Mouse (Mus musculus) hindbrain, embryonic 12.5 days (tissue): ENCODE data around the gene Gm49358. TPM values are rescaled to one million over a fixed set of nuclear protein-coding genes. Genes with fewer than 3 reads are reported as not detected.
A peak's percentile ranks its signal among the peaks of the same experiment; 100 is the strongest.

Experiments
- ATAC-seq: fragments of 200-750 bp; cut with Nextera tagmentation; 2 replicates; pipeline ENCODE4 v1.8.0; 2017; ENCODE audit warnings: moderate TSS enrichment; ENCODE audit not compliant: low FRiP score
- H3K27ac ChIP-seq: fragments of 300-500 bp; sonication (generic); 2 replicates; pipeline ENCODE4 v1.5.1; 2016; ENCODE audit warnings: mild to moderate bottlenecking
- H3K27me3 ChIP-seq: fragments of 300-500 bp; sonication (generic); 2 replicates; pipeline ENCODE4 v1.6.1; 2016; ENCODE audit warnings: mild to moderate bottlenecking
- H3K36me3 ChIP-seq: fragments of 300-500 bp; sonication (generic); 2 replicates; pipeline ENCODE4 v1.6.1; 2016; ENCODE audit warnings: mild to moderate bottlenecking
- H3K4me1 ChIP-seq: fragments of 300-500 bp; sonication (generic); 2 replicates; pipeline ENCODE4 v1.6.1; 2016
- H3K4me2 ChIP-seq: fragments of 300-500 bp; sonication (generic); replicated peaks from 2 replicates; pipeline ENCODE4 v1.6.1; 2016; ENCODE audit warnings: mild to moderate bottlenecking
- H3K4me3 ChIP-seq: fragments of 300-500 bp; sonication (generic); 2 replicates; pipeline ENCODE4 v1.5.1; 2016; ENCODE audit warnings: mild to moderate bottlenecking
- H3K9ac ChIP-seq: fragments of 300-500 bp; sonication (generic); 2 replicates; pipeline ENCODE4 v1.6.1; 2016; ENCODE audit warnings: mild to moderate bottlenecking, moderate library complexity
- H3K9me3 ChIP-seq: fragments of 300-500 bp; sonication (generic); replicated peaks from 2 replicates; pipeline ENCODE4 v1.6.1; 2016; ENCODE audit warnings: mild to moderate bottlenecking
- WGBS: fragments of 180-500 bp; shearing (Covaris S2); methylation state at CpG from one replicate; pipeline ENCODE4 v1.1.7; 2016; 5-methylcytosine and 5-hydroxymethylcytosine counted together
- polyA plus RNA-seq: library from polyadenylated mRNA; unstranded; fragments of >200 nt; fragmentation: Nextera tagmentation; extraction: Ambion mirVana; gene quantifications from 2 replicates; pipeline ENCODE4 v1.2.1, GENCODE M21; 2016

Gene Gm49358
- not detected in 2 replicates for polyA plus RNA-seq

DNA sequence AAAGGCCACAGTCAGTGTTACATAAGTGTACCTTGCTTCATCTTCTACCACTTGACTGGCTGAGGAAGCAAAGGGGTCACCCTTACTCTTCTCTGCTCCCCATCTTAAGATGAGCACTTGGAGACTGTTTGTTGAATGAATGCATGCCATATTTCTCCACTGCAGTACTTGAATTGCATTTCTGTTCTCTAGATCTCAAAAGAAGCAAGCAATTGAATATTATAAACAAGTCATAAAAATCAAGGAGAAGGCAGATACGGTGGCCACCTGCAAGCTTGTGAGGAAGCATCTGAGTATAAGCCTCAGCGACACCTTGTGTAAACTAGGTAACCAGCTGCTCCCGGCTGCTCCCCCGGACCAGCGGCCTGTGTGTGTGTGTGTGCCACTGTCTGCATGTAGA lies at the start of gene Gm49358:
Gene Gm49358, plus strand, starts transcription at position 301 of the 400 bp plus-strand sequence.
- 93% methylated on average over 5 of the region's 5 CpGs for WGBS

DNA sequence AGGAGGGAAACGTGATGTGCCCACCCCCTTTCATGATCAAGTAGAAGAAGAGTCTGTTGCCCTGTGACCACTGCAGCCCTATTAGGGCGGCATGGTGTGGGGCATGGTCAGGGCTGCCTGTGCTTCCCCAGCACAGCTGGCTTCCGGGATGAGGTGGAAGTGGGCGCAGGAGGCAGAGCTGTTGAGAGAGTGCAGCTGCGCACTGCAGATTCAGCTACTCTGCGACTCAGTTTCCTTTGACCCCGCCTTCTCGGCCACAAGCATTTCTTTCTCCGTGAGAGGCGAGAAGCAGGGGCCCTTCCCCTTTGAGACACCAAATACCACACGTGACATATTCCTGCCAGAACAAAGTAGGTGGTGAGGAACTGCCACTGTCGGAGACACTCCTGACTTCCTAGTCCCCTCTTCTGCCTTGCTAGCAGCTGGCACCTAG lies 36.2 kb upstream of the Gm49358 start:
- WGBS, result 7% methylated on average over 12 of the region's 12 CpGs
- H3K4me2 ChIP-seq, result peak overlapping the region; percentile 50
- no peaks in the 10 kb centered on the region for H3K36me3 ChIP-seq
- H3K4me1 ChIP-seq, result peaks cover 6% of the 10 kb centered on the region
- H3K9ac ChIP-seq, result peak overlapping the region; percentile 24
- no peaks in the 10 kb centered on the region for H3K9me3 ChIP-seq
- H3K4me3 ChIP-seq, result peak overlapping the region; percentile 23
- peak; percentile 69 for ATAC-seq
- H3K27ac ChIP-seq, result no peak overlapping the region
- no peaks in the 10 kb centered on the region for H3K27me3 ChIP-seq

More for the DNA sequence above, at the start of gene Gm49358:
- Histone ChIP-seq H3K9me3 (0 out of 2 replicates have a peak, but pooled peaks cover 4% of the 10 kb centered on the region), H3K27ac (no peak within 1 kb of the TSS), H3K4me3 (no peak within 1 kb of the TSS), H3K9ac (no peak within 1 kb of the TSS), H3K36me3 (no peaks in the 10 kb centered on the region), H3K27me3 (no peaks in the 10 kb centered on the region), H3K4me2 (no peak within 1 kb of the TSS), H3K4me1 (no peaks in the 10 kb centered on the region)
- ATAC-seq, result no peak

GRCm38 (mm10) chr10:86728176-86728575 lies 35.6 kb upstream of the Gm49358 start:
- H3K9me3 ChIP-seq, result no peaks in the 10 kb centered on the region
- H3K4me2 ChIP-seq, result peak overlapping the region; percentile 50
- H3K27me3 ChIP-seq, result no peaks in the 10 kb centered on the region
- 92% methylated on average over 3 of the region's 3 CpGs for WGBS
- no peak for ATAC-seq
- H3K27ac ChIP-seq, result no peak overlapping the region
- H3K9ac ChIP-seq, result no peak overlapping the region; the same call in 1 of the 2 replicates
- H3K4me3 ChIP-seq, result no peak overlapping the region
- H3K36me3 ChIP-seq, result no peaks in the 10 kb centered on the region
- peaks cover 6% of the 10 kb centered on the region for H3K4me1 ChIP-seq

DNA sequence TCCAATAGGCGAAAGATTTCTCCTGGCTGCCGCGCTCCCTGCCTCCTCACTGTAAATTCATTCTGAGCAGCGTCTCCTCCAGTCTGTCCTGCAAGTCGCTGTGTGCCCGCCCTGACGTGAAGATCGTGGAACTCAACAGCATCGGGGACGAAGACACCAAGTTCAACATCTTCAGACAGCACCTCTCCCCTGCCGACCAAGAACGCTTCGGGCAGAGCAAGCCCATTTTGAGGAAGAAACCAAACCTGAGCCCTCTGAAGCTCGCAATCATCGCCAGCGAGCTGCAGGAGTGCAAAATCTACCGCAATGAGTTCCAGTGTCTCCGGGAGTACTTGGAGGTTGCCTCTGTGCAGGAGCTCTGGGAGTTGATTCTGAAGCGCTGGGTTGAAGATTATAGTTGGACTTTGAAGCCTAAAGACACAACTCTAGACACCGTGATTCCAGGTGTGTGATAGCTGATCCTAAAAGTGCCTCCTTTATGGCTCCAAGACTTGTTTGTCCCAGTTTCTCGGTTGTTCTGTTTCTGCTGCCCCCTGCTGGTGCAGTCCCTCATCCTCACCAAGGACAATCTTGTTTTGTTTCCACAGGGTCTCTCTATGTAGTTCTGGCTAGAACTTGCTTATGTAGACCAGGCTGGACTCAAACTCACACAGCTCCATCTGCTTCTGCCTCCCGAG lies 32.8 kb upstream of the Gm49358 start:
- H3K9ac ChIP-seq, result peak overlapping the region; percentile 55; the same call in 1 of the 2 replicates
- 15% methylated on average over 22 of the region's 22 CpGs for WGBS
- H3K4me1 ChIP-seq, result peaks cover 6% of the 10 kb centered on the region
- H3K9me3 ChIP-seq, result no peaks in the 10 kb centered on the region
- no peaks in the 10 kb centered on the region for H3K36me3 ChIP-seq
- peak overlapping the region; percentile 37 for H3K4me3 ChIP-seq
- H3K27ac ChIP-seq, result no peak overlapping the region
- ATAC-seq, result 0 out of 2 replicates have a peak, but pooled peaks have one; percentile 23
- H3K27me3 ChIP-seq, result no peaks in the 10 kb centered on the region
- H3K4me2 ChIP-seq, result peak overlapping the region; percentile 57

- Histone ChIP-seq H3K27me3 (no peaks in the 10 kb centered on the region), H3K36me3 (no peaks in the 10 kb centered on the region), H3K4me3 (no peak overlapping the region), H3K4me1 (peaks cover 6% of the 10 kb centered on the region), H3K27ac (no peak overlapping the region), H3K9ac (no peak overlapping the region), H3K9me3 (no peaks in the 10 kb centered on the region), H3K4me2 (no peak overlapping the region)
- 61% methylated on average over 2 of the region's 2 CpGs for WGBS
- ATAC-seq, result no peak
These were observed 32.3 kb upstream of the Gm49358 start for GRCm38 (mm10) chr10:86731500-86731863.

DNA sequence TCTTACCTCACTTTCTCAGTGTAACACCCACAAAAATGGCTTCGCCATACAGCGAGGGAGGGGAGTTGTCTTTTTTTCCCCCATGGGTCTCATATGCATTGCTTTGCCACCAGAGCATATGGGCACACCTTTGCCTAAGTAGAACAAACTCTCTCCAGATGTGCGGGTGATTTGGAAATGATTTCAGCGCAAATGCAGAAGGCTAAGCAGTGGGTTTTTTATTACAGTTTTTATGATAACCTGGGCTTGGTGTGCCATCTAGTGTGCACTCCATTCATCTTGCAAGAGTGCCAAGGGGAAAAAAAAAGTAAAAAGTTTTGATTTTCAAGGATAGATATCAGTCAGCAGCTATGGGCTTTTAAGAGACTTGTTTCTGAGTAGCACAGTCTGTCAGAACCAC lies 28.7 kb upstream of the Gm49358 start:
- no peaks in the 10 kb centered on the region for H3K36me3 ChIP-seq
- no peak for ATAC-seq
- H3K27me3 ChIP-seq, result no peaks in the 10 kb centered on the region
- H3K4me2 ChIP-seq, result no peak overlapping the region
- 86% methylated on average over 4 of the region's 4 CpGs for WGBS
- H3K9ac ChIP-seq, result no peak overlapping the region
- H3K4me3 ChIP-seq, result no peak overlapping the region
- no peak overlapping the region for H3K27ac ChIP-seq
- no peaks in the 10 kb centered on the region for H3K9me3 ChIP-seq
- H3K4me1 ChIP-seq, result no peaks in the 10 kb centered on the region

DNA sequence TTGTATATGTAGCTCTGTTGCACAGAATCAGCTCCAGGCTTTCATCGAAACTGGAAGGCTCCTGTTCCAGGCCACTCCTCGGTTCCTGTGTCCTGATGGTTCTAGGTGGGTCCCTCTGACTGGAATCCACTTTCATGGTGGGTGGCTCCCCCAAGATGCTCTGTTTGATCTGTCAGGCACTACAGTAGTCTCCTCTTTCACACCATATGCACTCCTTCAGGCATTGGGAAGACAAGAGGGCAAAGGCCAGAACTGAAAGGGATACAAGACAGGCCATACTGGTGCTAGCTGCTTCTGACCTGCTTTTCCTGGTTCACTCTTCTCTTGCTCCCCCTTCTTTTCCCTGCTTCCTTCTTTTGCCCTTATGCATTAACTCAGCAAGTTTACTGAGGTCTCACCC lies 20.9 kb upstream of the Gm49358 start:
- Histone ChIP-seq H3K4me1 (no peaks in the 10 kb centered on the region), H3K27ac (no peak overlapping the region), H3K36me3 (no peaks in the 10 kb centered on the region), H3K9me3 (no peaks in the 10 kb centered on the region), H3K27me3 (no peaks in the 10 kb centered on the region), H3K4me2 (no peak overlapping the region), H3K9ac (no peak overlapping the region), H3K4me3 (no peak overlapping the region)
- WGBS, result 85% methylated on average over 2 of the region's 2 CpGs
- no peak for ATAC-seq

GRCm38 (mm10) chr10:86744306-86744705 lies 19.5 kb upstream of the Gm49358 start:
- Histone ChIP-seq H3K36me3 (no peaks in the 10 kb centered on the region), H3K27ac (no peak overlapping the region), H3K4me1 (no peaks in the 10 kb centered on the region), H3K9me3 (no peaks in the 10 kb centered on the region), H3K4me3 (no peak overlapping the region), H3K9ac (no peak overlapping the region), H3K27me3 (no peaks in the 10 kb centered on the region), H3K4me2 (no peak overlapping the region)
- no peak for ATAC-seq
- 90% methylated on average over 7 of the region's 7 CpGs for WGBS

- no peak for ATAC-seq
- Histone ChIP-seq H3K4me3 (no peak overlapping the region), H3K4me2 (no peak overlapping the region), H3K4me1 (no peaks in the 10 kb centered on the region), H3K9ac (no peak overlapping the region), H3K27me3 (no peaks in the 10 kb centered on the region), H3K27ac (no peak overlapping the region), H3K9me3 (no peaks in the 10 kb centered on the region), H3K36me3 (no peaks in the 10 kb centered on the region)
- 81% methylated on average over 6 of the region's 6 CpGs for WGBS
These were observed 7.8 kb upstream of the Gm49358 start for GRCm38 (mm10) chr10:86755816-86756502.

- no peak overlapping the region for H3K4me3 ChIP-seq
- H3K27ac ChIP-seq, result no peak overlapping the region
- no peak overlapping the region for H3K9ac ChIP-seq
- 88% methylated on average over 1 of the region's 1 CpGs for WGBS
- H3K27me3 ChIP-seq, result no peaks in the 10 kb centered on the region
- ATAC-seq, result no peak
- no peaks in the 10 kb centered on the region for H3K4me1 ChIP-seq
- no peak overlapping the region for H3K4me2 ChIP-seq
- no peaks in the 10 kb centered on the region for H3K36me3 ChIP-seq
- H3K9me3 ChIP-seq, result no peaks in the 10 kb centered on the region
These were observed 6.0 kb upstream of the Gm49358 start for GRCm38 (mm10) chr10:86757724-86758123.

DNA sequence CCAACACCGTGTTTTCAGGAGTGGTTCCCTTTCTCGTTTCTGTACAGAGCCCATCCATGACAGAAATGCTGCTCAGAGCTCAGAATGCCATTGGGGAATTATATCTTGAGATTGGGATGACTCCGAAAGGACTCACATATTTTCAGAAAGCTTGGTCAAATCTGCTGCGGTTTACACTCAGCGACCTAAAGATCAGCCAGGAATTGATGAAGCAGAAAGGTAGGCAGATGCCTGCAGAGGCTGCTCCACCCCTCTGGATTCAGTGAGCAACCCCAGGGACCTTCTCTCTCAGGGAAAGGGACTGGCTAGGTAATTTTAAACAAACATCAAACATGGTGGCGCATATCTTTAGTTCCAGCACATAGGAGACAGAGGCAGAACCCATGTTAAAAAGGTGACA lies 5.6 kb upstream of the Gm49358 start:
- Histone ChIP-seq H3K4me2 (no peak overlapping the region), H3K4me3 (no peak overlapping the region), H3K9me3 (0 out of 2 replicates have a peak, but pooled peaks cover 4% of the 10 kb centered on the region), H3K4me1 (no peaks in the 10 kb centered on the region), H3K9ac (no peak overlapping the region), H3K27ac (no peak overlapping the region), H3K36me3 (no peaks in the 10 kb centered on the region), H3K27me3 (no peaks in the 10 kb centered on the region)
- 90% methylated on average over 6 of the region's 6 CpGs for WGBS
- no peak for ATAC-seq

DNA sequence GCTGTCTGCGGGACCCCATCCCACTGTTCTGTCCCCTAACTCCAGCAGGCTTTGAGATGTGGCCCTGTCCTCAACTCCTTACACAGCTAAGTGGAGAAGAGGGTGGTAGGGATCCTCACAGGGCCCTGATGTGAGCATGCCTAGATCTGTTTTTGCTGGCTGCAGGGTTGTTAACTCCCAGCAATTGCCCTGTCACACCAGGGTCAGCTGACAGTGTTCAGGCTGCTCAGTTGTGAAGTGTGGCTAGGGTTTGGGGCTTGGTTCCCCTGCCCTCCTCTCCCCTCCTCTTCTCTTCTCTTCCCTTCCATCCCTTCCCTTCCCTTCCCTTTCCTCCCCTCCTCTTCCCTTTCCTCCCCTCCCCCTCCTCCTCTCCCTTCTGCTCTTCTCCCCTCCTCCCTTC lies 2.5 kb upstream of the Gm49358 start:
- WGBS, result 78% methylated on average over 1 of the region's 1 CpGs
- Histone ChIP-seq H3K9me3 (0 out of 2 replicates have a peak, but pooled peaks cover 4% of the 10 kb centered on the region), H3K4me2 (no peak overlapping the region), H3K36me3 (no peaks in the 10 kb centered on the region), H3K4me3 (no peak overlapping the region), H3K27me3 (no peaks in the 10 kb centered on the region), H3K27ac (no peak overlapping the region), H3K9ac (no peak overlapping the region), H3K4me1 (no peaks in the 10 kb centered on the region)
- ATAC-seq, result no peak
